ENCODE assay signal across 11 mouse cellular contexts in the genomic region with DNA sequence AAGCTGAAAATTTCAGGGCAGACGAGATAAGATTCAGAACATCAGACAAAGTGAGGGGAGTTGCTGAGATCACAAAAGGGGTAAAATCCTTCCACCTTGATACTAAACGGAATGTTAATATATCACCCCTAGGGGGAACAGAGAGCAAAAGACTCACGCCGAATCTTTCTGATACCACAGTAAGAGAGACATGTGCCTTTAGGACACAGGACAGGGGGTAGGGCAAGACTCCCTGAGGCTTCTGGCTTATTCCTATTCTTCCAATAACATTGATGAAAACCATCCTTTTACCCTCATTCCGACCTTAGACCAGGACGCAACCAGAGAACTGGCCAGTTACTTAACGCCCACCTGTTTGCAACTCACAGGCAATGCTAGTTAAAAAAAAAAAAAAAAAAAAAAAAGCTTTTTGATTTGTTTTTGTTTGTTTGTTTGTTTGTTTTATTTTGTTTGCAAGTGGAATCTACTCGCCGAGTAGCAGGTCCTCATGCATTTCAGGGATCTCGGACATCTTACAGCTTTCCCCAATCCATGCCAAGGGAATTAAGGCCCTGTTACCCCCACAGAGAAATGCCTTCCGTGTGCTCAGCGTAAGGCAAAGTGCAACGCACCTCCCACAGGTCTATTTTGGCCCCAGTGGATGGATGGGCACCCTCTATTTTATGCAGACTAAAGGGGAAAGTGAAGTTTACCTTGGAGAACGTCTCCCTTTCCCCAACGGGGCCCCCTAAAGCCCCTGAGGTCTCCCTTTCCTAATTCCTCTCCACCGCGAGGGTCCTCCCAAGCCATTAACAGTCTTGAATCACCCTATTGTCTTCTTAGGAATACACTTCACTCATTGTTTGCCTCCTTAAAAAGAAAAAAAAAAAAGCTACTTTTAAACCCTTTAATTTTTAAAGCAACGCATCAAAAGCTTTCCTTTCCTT.
DNase-seq lines count a peak whose midpoint lies in the region; ATAC-seq lines count a peak whose summit lies in the region.
"Had no signal": no experiment of that assay in that cellular context is flagged by ENCODE, and none has a peak within 500 bp of the region (broad histone marks: within the 10 kb centered on the region; RNA-seq: fewer than 3 reads in every experiment).

No protein-coding gene starts in this region.

- no peaks in the 10 kb centered on the region for H3K27me3 ChIP-seq in heart, embryonic 12.5 days (replicated peaks)
- H3K27me3 ChIP-seq in embryonic facial prominence, embryonic 14.5 days (replicated peaks; ENCODE audit: control insufficient read depth, insufficient read depth, low read length): no peaks in the 10 kb centered on the region
- no peaks in the 10 kb centered on the region for H3K27me3 ChIP-seq in hindbrain, embryonic 15.5 days
- H3K27me3 ChIP-seq in neural tube, embryonic 15.5 days (replicated peaks): no peaks in the 10 kb centered on the region
- H3K27me3 ChIP-seq: liver, embryonic 13.5 days had no signal

- no peak overlapping the region for H3K9ac ChIP-seq in heart, embryonic 12.5 days
- H3K9ac ChIP-seq in embryonic facial prominence, embryonic 14.5 days (ENCODE audit: low read depth, low read length): no peak overlapping the region
- H3K9ac ChIP-seq in hindbrain, embryonic 15.5 days: no peak overlapping the region
- H3K9ac ChIP-seq in neural tube, embryonic 15.5 days (replicated peaks): no peak overlapping the region
- H3K9ac ChIP-seq: liver, embryonic 13.5 days had no signal

- intact Hi-C loops in heart, postnatal 10 days (cut with DNase I): no loop called here

- H3K27ac ChIP-seq in heart, embryonic 12.5 days (ENCODE audit: poor library complexity, severe bottlenecking): no peak overlapping the region
- H3K27ac ChIP-seq in embryonic facial prominence, embryonic 14.5 days (replicated peaks; ENCODE audit: low read depth, low read length): no peak overlapping the region
- no peak overlapping the region for H3K27ac ChIP-seq in hindbrain, embryonic 15.5 days (replicated peaks)
- no peak overlapping the region for H3K27ac ChIP-seq in neural tube, embryonic 15.5 days (replicated peaks)
- H3K27ac ChIP-seq: heart, embryonic 10.5 days; liver, embryonic 13.5 days had no signal

- DNase-seq in heart, postnatal 10 days: no peak
- DNase-seq in embryonic facial prominence, embryonic 14.5 days (ENCODE audit: low spot score): no peak
- no peak for DNase-seq in cerebellum, postnatal 36 days
- DNase-seq in heart, adult 9 months (ENCODE audit: low spot score in 2 of 2): no peak
- DNase-seq: kidney, adult 9 months; liver, embryonic 13.5 days had no signal

- H3K9me3 ChIP-seq in heart, embryonic 12.5 days (replicated peaks): no peaks in the 10 kb centered on the region
- no peaks in the 10 kb centered on the region for H3K9me3 ChIP-seq in embryonic facial prominence, embryonic 14.5 days (ENCODE audit: control insufficient read depth, low read length)
- no peaks in the 10 kb centered on the region for H3K9me3 ChIP-seq in hindbrain, embryonic 15.5 days
- H3K9me3 ChIP-seq in neural tube, embryonic 15.5 days (replicated peaks): no peaks in the 10 kb centered on the region
- H3K9me3 ChIP-seq: heart, embryonic 10.5 days; liver, embryonic 13.5 days had no signal

- no peak overlapping the region for H3K4me3 ChIP-seq in heart, embryonic 12.5 days
- no peak overlapping the region; the same call in 1 of the 2 replicates for H3K4me3 ChIP-seq in embryonic facial prominence, embryonic 14.5 days (ENCODE audit: low read depth, low read length)
- H3K4me3 ChIP-seq in hindbrain, embryonic 15.5 days: no peak overlapping the region
- no peak overlapping the region for H3K4me3 ChIP-seq in neural tube, embryonic 15.5 days (replicated peaks)
- H3K4me3 ChIP-seq: heart, embryonic 10.5 days; liver, embryonic 13.5 days had no signal

- WGBS in heart, embryonic 12.5 days: 61% methylated on average over 18 of the region's 18 CpGs
- 42% methylated on average over 18 of the region's 18 CpGs for WGBS in embryonic facial prominence, embryonic 14.5 days
- 45% methylated on average over 18 of the region's 18 CpGs for WGBS in hindbrain, embryonic 15.5 days
- 47% methylated on average over 18 of the region's 18 CpGs for WGBS in neural tube, embryonic 15.5 days

- H3K36me3 ChIP-seq in heart, embryonic 12.5 days: no peaks in the 10 kb centered on the region
- no peaks in the 10 kb centered on the region for H3K36me3 ChIP-seq in embryonic facial prominence, embryonic 14.5 days (ENCODE audit: control insufficient read depth, insufficient read depth, low read length)
- no peaks in the 10 kb centered on the region for H3K36me3 ChIP-seq in hindbrain, embryonic 15.5 days
- no peaks in the 10 kb centered on the region for H3K36me3 ChIP-seq in neural tube, embryonic 15.5 days
- H3K36me3 ChIP-seq: heart, embryonic 10.5 days; liver, embryonic 13.5 days had no signal

- H3K4me1 ChIP-seq in heart, embryonic 12.5 days (replicated peaks): peaks cover 37% of the 10 kb centered on the region
- peaks cover 23% of the 10 kb centered on the region for H3K4me1 ChIP-seq in embryonic facial prominence, embryonic 14.5 days (ENCODE audit: control insufficient read depth, insufficient read depth, low read length)
- peaks cover 35% of the 10 kb centered on the region for H3K4me1 ChIP-seq in hindbrain, embryonic 15.5 days (replicated peaks)
- H3K4me1 ChIP-seq in neural tube, embryonic 15.5 days: peaks cover 40% of the 10 kb centered on the region

- no peak for ATAC-seq in heart, embryonic 12.5 days (ENCODE audit: insufficient number of reproducible peaks, low FRiP score)
- ATAC-seq in embryonic facial prominence, embryonic 14.5 days (ENCODE audit: low read depth): no peak
- no peak for ATAC-seq in hindbrain, embryonic 15.5 days (ENCODE audit: low FRiP score, low read depth)
- no peak for ATAC-seq in neural tube, embryonic 15.5 days (ENCODE audit: low FRiP score)
- ATAC-seq in megakaryocyte progenitor cell, adult 5-6 weeks (replicated peaks; ENCODE audit: poor library complexity): no peak

- peak overlapping the region; percentile 53; the same call in 1 of the 2 replicates for H3K4me2 ChIP-seq in heart, embryonic 12.5 days
- peak overlapping the region; percentile 52; the same call in 1 of the 2 replicates for H3K4me2 ChIP-seq in embryonic facial prominence, embryonic 14.5 days (ENCODE audit: low read depth, low read length)
- peak overlapping the region; percentile 47 for H3K4me2 ChIP-seq in hindbrain, embryonic 15.5 days
- peak overlapping the region; percentile 52; the same call in 1 of the 2 replicates for H3K4me2 ChIP-seq in neural tube, embryonic 15.5 days
- H3K4me2 ChIP-seq: liver, embryonic 13.5 days had no signal
